Mouse (Mus musculus) lung, embryonic 14.5 days (tissue): ENCODE results near the gene Surf2. TPM values are rescaled to one million over a fixed set of nuclear protein-coding genes. Genes with fewer than 3 reads are reported as not detected.

ENCODE experiments used
- ATAC-seq: fragments of 200-750 bp; cut with Nextera tagmentation; 2 replicates; pipeline ENCODE4 v1.8.0; 2017; ENCODE audit warnings: mild to moderate bottlenecking, moderate TSS enrichment, moderate library complexity; ENCODE audit not compliant: insufficient read depth
- DNase-seq: peaks from one replicate; pipeline ENCODE4 v3.0.0-alpha.2; 2015
- H3K27ac ChIP-seq: fragments of 300-500 bp; sonication (generic); 2 replicates; pipeline ENCODE4 v1.5.1; 2014; ENCODE audit warnings: low read depth, mild to moderate bottlenecking, moderate library complexity
- H3K27me3 ChIP-seq: fragments of 300-500 bp; sonication (generic); 2 replicates; pipeline ENCODE4 v1.6.1; 2014; ENCODE audit warnings: low read length, control low read depth; ENCODE audit not compliant: insufficient read depth
- H3K36me3 ChIP-seq: fragments of 300-500 bp; sonication (generic); 2 replicates; pipeline ENCODE4 v1.6.1; 2014; ENCODE audit warnings: control low read depth; ENCODE audit not compliant: insufficient read depth
- H3K4me1 ChIP-seq: fragments of 300-500 bp; sonication (generic); 2 replicates; pipeline ENCODE4 v1.6.1; 2014; ENCODE audit warnings: antibody characterized with exemption, control low read depth; ENCODE audit not compliant: insufficient read depth
- H3K4me2 ChIP-seq: fragments of 300-500 bp; sonication (generic); 2 replicates; pipeline ENCODE4 v1.6.1; 2014; ENCODE audit warnings: mild to moderate bottlenecking
- H3K4me3 ChIP-seq: fragments of 300-500 bp; sonication (generic); 2 replicates; pipeline ENCODE4 v1.5.1; 2014; ENCODE audit warnings: low read depth, low read length
- H3K9ac ChIP-seq: fragments of 300-500 bp; sonication (generic); 2 replicates; pipeline ENCODE4 v1.6.1; 2014
- H3K9me3 ChIP-seq: fragments of 300-500 bp; sonication (generic); 2 replicates; pipeline ENCODE4 v1.6.1; 2016; ENCODE audit warnings: low read depth, low read length, control low read depth
- CTCF ChIP-seq: IDR thresholded peaks from 2 replicates; pipeline ENCODE4 v1.5.1; 2016; ENCODE audit warnings: antibody characterized with exemption, low read depth
- WGBS: fragments of 180-500 bp; shearing (Covaris S2); extraction: QIAGEN DNeasy Blood & Tissue Kit; methylation state at CpG from one replicate; pipeline ENCODE4 v1.1.7; 2014; 5-methylcytosine and 5-hydroxymethylcytosine counted together
- polyA plus RNA-seq: library from polyadenylated mRNA; unstranded; fragments of >200 nt; fragmentation: Nextera tagmentation; extraction: Ambion mirVana; gene quantifications from 2 replicates; pipeline ENCODE4 v1.2.1, GENCODE M21; 2014

The Surf2 gene
- polyA plus RNA-seq, 1 experiment from 2014 or later, result 33.2 TPM

DNA sequence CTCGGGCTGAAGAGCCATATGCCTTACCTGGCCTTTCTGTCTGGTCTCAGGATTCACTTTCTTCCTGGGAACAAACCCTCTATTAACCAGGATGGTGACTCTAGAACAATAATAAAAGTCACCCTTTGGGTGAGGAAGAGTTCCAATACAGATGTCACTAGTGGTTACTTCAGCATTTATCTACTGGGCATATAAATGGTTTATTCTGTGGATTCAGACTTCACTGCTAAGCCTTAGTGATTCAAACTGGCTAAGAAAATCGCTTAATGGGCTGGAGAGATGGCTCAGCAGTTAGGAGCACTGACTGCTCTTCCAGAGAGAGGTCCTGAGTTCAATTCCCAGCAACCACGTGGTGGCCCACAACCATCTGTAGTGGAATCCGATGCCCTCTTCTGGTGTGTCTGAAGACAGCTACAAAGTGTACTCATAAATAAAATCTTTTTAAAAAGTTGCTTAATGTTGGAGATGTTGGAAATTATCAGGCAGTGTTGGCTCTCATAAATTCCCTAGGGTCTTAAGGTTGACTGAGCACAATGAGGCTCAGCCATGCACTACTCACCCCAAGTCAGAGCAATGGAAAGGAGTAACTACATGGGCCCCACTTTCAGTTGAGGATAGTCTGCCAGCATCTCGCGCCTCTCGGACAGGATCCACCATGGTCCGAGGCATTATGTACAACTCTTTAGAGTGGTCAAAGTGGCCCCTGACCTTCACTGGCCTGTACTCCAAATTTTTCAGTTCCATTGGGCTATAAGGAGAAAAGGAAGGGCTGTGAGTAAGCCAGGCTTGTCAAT, 1.8 kb upstream of the Surf2 start:
- Histone ChIP-seq H3K9me3 (no peaks in the 10 kb centered on the region), H3K27me3 (no peaks in the 10 kb centered on the region), H3K4me2 (0 out of 2 replicates have a peak overlapping the region, but pooled peaks have one; percentile 10), H3K36me3 (peaks cover 53% of the 10 kb centered on the region), H3K9ac (no peak overlapping the region), H3K27ac (no peak overlapping the region), H3K4me3 (no peak overlapping the region), H3K4me1 (peaks cover 2% of the 10 kb centered on the region; the same call in 1 of the 2 replicates)
- no peak; the same call in 1 of the 2 replicates for TF ChIP-seq CTCF
- DNase-seq, result no peak
- ATAC-seq, result no peak
- 56% methylated on average over 8 of the region's 8 CpGs for WGBS

DNA sequence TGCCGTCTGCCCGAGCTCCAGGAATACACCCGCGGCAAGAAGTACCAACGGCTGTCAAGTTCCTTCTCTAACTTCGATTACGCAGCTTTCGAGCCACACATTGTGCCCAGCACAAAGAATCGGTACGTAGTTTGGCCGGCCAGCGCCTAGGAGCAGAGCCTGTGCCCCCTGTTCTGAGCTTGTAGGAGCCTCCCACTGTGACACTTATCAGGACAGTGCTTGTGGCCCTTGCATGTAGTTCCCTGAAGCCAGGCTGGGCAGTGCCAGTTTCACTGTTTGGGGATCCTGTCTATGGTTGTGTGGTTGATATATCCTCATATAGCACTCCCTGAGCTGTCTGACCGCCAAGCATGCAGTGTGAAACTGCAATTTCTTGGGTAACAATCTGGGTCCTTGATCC, 571 bp downstream of the Surf2 start:
- TF ChIP-seq CTCF, result no peak
- Histone ChIP-seq H3K27ac (peak overlapping the region; percentile 61; the same call in 1 of the 2 replicates), H3K4me2 (peak overlapping the region; percentile 96), H3K36me3 (peaks cover 70% of the 10 kb centered on the region), H3K9me3 (no peaks in the 10 kb centered on the region), H3K27me3 (no peaks in the 10 kb centered on the region), H3K9ac (peak overlapping the region; percentile 74), H3K4me1 (peaks cover 2% of the 10 kb centered on the region; the same call in 1 of the 2 replicates), H3K4me3 (peak overlapping the region; percentile 76)
- WGBS, result 3% methylated on average over 13 of the region's 13 CpGs
- ATAC-seq, result peak; percentile 9
- no peak for DNase-seq

DNA sequence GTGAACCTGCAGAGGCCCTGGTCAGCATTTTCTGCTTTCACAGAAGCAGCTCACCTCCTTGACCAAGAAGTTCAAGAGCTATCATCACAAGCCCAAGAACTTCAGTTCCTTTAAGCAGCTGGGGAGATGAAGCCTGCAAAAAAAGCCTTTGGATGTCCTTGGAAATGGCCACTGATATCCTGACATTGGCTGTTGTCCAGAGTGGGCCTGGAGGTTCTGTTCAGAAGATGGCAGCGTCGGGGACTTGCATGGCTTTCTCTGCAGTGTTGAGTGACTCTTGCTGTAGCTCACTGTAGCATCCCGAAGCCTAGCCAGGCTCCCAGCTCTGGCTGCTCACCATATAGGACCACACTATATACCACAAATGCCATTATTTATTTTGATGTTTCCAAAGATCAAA, 3.5 kb downstream of the Surf2 start:
- H3K9ac ChIP-seq, result no peak overlapping the region
- TF ChIP-seq CTCF, result no peak
- H3K27ac ChIP-seq, result no peak overlapping the region
- no peaks in the 10 kb centered on the region for H3K9me3 ChIP-seq
- H3K4me1 ChIP-seq, result peaks cover 2% of the 10 kb centered on the region; the same call in 1 of the 2 replicates
- H3K4me3 ChIP-seq, result no peak overlapping the region
- H3K4me2 ChIP-seq, result no peak overlapping the region
- H3K36me3 ChIP-seq, result peaks cover 70% of the 10 kb centered on the region
- WGBS, result 93% methylated on average over 3 of the region's 3 CpGs
- ATAC-seq, result no peak
- H3K27me3 ChIP-seq, result no peaks in the 10 kb centered on the region
- no peak for DNase-seq

- H3K4me1 ChIP-seq, result peaks cover 2% of the 10 kb centered on the region; the same call in 1 of the 2 replicates
- H3K9me3 ChIP-seq, result no peaks in the 10 kb centered on the region
- no peak overlapping the region for H3K27ac ChIP-seq
- DNase-seq, result no peak
- peaks cover 76% of the 10 kb centered on the region for H3K36me3 ChIP-seq
- no peak overlapping the region for H3K9ac ChIP-seq
- 82% methylated on average over 6 of the region's 6 CpGs for WGBS
- no peak for ATAC-seq
- H3K4me2 ChIP-seq, result no peak overlapping the region
- no peak overlapping the region for H3K4me3 ChIP-seq
- TF ChIP-seq CTCF, result no peak
- H3K27me3 ChIP-seq, result no peaks in the 10 kb centered on the region
These were observed 4.2 kb downstream of the Surf2 start for GRCm38 (mm10) chr2:26920190-26920855.

GRCm38 (mm10) chr2:26921784-26922183, 5.6 kb downstream of the Surf2 start:
- TF ChIP-seq CTCF, result no peak
- Histone ChIP-seq H3K27ac (no peak overlapping the region), H3K36me3 (peaks cover 90% of the 10 kb centered on the region), H3K4me2 (no peak overlapping the region), H3K4me3 (no peak overlapping the region), H3K9ac (no peak overlapping the region), H3K4me1 (peaks cover under 1% of the 10 kb centered on the region; the same call in 1 of the 2 replicates), H3K9me3 (no peaks in the 10 kb centered on the region), H3K27me3 (no peaks in the 10 kb centered on the region)
- no peak for DNase-seq
- 52% methylated on average over 9 of the region's 9 CpGs for WGBS
- peak; percentile 52; the same call in 1 of the 2 replicates for ATAC-seq

DNA sequence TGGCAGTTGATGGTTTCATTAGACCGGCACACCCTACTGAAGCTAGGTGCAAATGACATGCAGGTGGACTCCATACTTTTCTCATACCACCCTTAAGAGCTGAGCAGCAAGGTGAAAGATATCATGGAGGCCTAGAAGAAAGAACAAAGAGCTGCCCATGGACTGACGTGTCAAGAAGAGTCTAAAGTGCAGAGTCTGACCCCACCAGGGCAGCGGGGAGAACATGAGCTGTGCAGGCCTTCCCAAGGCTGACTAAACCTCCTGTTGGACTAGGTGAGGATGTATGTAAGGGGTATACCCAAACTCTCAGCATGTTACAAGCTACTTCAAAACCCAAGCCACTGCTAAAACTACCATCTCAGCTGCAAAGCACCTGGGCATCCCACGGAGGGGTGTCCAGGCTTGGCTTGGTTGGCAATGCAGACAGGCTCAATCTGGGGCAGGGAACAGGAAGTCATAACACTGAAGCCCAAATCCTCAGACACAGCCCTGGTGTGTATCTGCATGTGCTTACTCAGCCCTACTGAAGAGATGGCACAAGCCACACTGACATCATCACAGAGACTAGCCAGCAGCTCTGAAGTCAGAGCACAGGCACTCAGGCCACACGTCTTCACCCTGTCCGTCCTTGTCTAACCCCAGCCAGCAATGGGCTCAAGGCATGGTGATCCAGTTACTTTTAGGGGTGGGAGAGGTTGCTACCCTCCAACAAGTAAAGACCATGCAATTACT, 11.7 kb downstream of the Surf2 start:
- no peaks in the 10 kb centered on the region for H3K9me3 ChIP-seq
- DNase-seq (no peak), ATAC-seq (no peak)
- no peak overlapping the region for H3K4me3 ChIP-seq
- H3K36me3 ChIP-seq, result peaks cover 84% of the 10 kb centered on the region
- H3K4me1 ChIP-seq, result peaks cover 6% of the 10 kb centered on the region
- 85% methylated on average over 6 of the region's 6 CpGs for WGBS
- H3K9ac ChIP-seq, result no peak overlapping the region
- H3K27ac ChIP-seq, result no peak overlapping the region
- no peak for TF ChIP-seq CTCF
- no peak overlapping the region for H3K4me2 ChIP-seq
- H3K27me3 ChIP-seq, result no peaks in the 10 kb centered on the region
